Mouse (Mus musculus): ENCODE measurements at regions not wholly inside any gene's neighbourhood (a gene's known extent, or its start where the extent isn't known, plus 50 kb on each side); places are given as distances from the start of the nearest gene placed in this dataset.

DNA sequence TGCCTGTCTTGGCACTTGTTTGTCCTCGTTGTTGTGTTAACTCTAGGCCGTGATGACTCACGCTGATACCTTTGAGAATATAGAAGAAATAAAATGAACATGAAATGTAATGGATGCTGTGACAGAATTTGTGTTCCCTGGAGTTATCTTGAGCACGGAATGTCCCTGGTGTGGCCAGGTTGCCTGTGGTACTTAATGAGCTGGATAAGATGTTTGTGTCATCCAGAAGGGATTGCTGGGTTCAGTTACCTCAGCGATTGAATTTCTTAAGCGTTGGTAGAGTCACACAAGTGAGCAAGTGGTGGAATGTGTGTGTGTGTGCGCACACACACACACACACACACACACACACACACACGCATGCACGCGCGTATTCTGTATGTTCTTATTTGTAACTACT is 274.0 kb upstream of the Nr2f2 start:
- DNase-seq, result no peak

DNA sequence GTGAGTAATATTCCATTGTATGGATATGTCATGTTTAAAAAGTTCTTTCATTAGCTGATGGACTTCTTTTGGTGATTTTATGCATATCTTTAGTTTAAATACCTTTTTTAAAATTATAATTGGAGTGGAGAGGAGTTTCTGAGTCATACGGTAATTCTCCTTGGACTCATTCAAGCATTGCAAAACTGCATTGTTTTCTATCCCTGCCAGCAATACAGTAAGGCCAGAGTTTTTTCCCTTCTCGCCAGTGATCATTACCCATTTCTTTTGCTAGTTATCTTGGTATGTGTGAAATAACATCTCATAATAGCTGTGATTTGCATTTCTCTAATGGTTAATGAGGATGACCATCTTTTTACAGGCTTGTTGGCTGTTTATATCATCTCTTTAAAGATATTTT is 271.6 kb upstream of the Nr2f2 start:
- DNase-seq, result no peak

- DNase-seq, result no peak
Measured at GRCm38 (mm10) chr7:70634016-70634415, 267.5 kb upstream of the Nr2f2 start.

- no peak for DNase-seq
Measured at GRCm38 (mm10) chr7:70633577-70633976, 267.0 kb upstream of the Nr2f2 start.

- no peak for DNase-seq
Measured at GRCm38 (mm10) chr7:70625643-70626231, 259.2 kb upstream of the Nr2f2 start.

- peak; percentile 6 for DNase-seq
Measured at GRCm38 (mm10) chr7:70624727-70625642, 258.4 kb upstream of the Nr2f2 start.

DNA sequence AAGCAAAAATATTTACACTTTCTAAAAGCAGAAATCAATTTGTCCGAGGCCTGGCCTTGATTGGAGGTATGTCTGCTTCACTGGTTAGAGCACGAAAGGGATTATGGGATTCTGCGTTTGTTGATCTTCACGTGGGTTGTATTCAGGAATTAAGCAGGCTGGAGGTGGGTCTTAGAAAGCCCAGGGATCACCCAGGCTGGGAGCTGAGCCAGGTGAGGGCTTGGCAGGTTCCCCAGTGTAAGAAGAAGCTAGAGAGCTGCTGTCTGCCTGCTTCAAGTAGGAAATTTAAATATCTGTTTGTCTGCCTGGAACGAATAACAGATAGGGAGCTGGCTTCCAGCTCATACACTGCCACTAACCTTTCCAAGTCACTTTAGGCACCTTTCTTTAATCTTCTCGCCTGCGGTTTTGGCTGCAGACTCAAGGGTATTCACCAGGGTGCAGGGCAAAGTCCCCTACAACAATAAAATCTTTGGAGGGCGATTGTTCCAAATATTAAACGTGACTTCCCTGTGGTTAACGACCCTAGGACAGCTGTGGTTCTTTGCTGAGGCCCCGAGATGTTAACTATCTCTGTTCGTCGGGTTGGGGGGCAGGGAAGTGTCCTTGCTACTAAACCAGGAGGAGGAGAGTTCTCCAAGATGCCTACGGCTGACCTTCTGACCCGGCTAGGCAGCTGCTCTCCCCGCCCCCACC is 257.6 kb upstream of the Nr2f2 start:
- no peak for DNase-seq

GRCm38 (mm10) chr7:70619400-70619799 is 252.9 kb upstream of the Nr2f2 start:
- DNase-seq, result no peak

GRCm38 (mm10) chr7:70618270-70618669 is 251.7 kb upstream of the Nr2f2 start:
- DNase-seq, result no peak

DNA sequence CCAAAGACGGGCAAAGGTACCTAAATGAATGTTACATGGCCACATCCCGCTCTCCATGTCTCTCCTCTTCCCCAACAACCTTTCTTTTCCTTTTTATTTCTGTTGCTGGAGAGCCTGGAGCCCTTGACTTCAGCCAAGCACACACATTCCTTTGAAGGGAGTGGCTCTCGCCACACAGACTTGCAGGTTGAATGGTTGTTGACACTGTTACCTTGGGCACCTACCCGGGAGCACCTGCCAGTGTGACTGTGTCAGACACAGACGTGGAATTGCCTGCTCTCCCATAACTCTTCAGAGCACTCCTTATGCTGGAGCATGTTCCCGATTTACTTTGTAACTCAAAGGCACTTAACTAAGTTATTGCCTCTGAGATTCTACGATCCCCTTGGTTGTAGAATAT is 240.0 kb upstream of the Nr2f2 start:
- no peak for DNase-seq

- DNase-seq, result no peak
Measured at GRCm38 (mm10) chr7:70604471-70605174, 238.1 kb upstream of the Nr2f2 start.

DNA sequence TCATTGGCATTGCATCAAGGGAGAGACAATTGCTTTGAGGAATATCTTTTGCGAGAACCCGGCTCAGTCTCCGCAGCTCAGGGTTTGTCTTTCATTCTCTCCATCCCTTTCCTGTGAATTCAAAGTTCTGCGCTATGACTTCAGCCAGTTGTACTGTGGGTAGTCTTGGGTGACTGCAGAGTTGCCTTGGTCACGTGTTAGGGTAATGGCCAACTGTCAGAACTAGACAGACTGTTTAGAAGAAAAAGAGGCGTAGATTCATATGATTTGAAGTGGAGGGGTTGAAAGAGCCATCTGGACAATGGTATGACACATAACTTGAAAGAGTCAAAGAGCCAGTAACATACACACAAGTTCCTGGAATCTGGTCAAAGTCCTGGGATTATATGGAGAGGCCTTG is 226.5 kb upstream of the Nr2f2 start:
- DNase-seq, result no peak

DNA sequence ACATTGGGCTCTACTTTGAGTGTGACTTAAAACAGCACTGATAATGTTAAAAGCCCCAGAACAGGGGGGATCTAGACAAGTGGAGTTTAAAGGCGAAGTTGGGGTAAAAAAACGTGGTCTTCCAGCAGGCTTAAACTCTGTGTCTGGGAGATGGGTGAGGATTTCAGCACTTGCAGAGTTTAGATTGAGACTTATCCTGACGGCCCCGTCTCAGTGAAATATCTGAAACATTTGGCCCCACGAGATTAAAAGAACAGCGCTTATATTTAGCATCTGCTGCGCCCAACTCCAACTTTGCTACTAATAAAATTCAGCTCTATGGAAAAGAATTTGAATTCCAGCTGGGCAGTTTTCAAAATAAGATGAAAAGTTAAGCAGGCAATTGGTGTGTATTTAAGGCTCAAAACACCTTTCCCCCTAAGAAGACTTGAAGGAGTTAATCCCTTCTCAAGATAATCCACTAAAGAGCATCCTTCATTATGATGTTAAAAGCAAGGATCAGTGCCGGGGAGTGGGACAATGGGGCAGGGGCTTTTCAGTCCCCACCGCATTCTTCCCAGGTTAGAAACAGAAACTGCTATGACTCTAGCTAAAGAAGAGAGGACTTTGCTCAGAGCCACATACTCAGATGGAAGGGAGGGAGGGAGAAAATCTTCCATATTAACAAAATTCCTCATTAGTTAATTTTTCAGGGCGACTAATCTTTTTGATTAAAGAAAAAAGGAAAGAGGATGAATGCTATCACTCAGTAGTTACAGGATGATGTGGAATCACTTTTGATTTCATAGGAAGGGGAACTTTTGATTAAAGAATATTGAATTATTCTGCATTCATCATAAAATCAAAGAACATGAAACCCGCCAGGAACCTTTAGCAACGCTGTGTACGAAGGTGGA is 225.1 kb upstream of the Nr2f2 start:
- DNase-seq, result no peak

DNA sequence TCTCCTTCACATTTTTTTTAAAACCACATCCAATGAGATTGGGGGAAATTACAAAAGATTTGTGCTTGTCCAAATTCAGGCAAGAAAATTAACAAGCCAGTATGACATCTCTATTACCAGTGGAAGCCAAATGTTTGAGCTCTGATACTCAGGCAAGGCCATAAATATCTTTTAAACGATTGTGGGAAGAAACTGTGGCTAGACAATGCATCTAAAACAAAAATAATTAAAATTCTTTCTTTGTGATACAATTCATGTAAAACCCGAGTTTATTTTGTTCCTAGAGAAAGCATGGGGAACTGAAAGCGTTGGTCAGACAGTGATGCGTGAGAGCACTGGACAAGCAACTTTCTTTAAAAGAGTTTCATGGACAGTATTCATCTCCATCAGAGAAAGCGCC is 223.2 kb upstream of the Nr2f2 start:
- DNase-seq, result no peak

DNA sequence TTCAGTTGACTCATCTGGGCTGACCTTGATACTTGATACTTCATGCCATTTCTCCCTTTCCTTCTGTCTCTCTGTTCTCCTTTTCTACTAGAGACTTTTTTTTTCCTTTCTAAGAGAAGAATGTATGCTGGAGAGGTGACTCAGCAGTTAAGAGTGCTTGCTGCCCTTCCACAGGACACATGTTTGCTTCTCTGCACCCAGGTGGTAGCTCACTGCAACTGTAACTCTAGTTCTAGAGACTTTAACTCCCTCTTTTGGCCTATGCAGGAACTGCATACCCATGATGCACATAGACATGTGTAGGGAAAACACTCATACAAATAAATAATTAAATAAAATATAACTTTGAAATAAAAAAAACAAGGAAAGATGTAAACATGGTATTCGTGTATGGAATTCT is 221.5 kb upstream of the Nr2f2 start:
- DNase-seq, result no peak

- no peak for DNase-seq
Measured at GRCm38 (mm10) chr7:70584480-70584879, 217.9 kb upstream of the Nr2f2 start.

DNA sequence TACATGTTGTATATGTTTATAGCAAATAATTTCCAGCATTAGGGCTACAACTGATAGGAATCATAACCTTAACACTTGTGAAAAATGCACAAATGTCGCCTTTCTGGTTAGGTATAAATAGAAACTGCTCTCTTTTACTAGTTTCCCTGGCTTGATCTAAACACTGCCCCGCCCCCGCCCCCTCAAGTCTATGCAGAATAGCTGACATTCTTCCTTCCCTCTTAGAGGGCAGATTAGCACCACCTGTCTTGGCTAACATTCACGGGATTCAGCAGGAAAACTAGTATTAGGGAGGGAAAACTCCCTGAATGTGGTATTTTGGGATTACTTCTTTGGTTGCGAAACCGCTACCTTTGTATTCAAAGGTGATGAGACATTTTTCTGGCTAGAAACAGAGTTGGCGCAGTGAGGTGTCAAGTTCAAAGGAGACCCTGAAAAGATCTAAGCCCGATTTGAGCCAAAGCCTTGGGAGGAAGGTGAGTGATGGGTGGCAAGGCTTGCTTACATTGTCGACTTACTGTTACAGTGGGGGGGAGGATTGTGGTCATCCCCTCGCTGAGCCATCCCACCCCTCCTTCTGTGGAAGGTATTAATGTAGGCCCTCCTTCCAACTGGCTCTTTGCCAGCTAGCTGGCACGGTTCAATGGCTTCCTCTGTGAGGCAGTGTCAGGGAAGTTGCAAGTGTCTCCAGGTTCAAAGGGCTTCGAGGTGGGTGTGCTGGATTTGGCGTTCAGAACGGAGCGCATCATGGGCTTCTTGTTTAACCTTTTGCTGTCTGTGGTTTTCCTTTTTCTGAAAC is 209.8 kb upstream of the Nr2f2 start:
- peak; percentile 10 for DNase-seq

DNA sequence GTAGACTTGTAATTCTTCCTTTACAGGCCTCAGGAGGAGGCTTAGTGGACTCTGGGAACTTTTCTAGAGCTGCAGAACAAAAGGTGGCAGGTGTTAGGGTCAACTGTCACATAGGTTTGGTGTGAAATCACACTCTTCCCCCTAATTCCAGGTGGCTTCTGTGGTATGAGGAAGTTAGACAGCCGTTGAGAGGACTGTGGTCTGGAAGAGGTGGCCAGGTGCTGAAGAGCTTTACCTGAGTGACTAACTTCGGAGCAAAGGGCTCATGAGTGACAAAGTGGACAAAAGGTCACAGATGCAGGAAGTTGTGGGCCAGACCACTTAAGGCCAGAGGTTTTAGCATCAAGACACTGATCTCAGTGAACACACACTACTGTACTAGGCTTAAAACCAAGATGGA is 209.1 kb upstream of the Nr2f2 start:
- DNase-seq, result no peak

- DNase-seq, result no peak
Measured at GRCm38 (mm10) chr7:70574194-70574593, 207.7 kb upstream of the Nr2f2 start.

GRCm38 (mm10) chr7:70565034-70565433 is 198.5 kb upstream of the Nr2f2 start:
- no peak for DNase-seq

- no peak for DNase-seq
Measured at GRCm38 (mm10) chr7:70548936-70549450, 182.5 kb upstream of the Nr2f2 start.

Measured in thymus, postnatal 4 days (tissue).